Comparison of ENCODE assay signal across 8 mouse cellular contexts in the genomic region with DNA sequence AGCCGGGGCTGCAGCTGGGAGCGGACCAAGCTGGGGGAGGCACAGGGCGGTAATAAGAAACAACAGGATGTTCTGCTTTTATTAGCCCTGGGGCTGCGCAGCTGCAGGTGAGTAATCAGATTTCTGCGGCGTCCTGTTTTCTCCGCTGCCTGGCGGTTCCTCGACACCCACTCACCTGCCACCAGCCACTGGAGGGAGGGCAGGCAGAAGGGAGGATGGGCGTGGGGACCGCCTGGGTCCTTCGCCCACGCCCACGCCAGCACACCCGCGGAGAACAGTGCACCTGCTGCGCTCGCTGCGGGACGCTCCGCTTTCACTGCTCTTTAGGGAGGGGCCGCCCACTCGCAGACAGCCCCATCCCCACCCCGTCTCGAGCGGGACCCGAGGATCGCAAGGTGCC. TPM values are rescaled to one million over a fixed set of nuclear protein-coding genes. Genes with fewer than 3 reads are reported as not detected.
DNase-seq lines count a peak whose midpoint lies in the region; ATAC-seq and TF ChIP-seq lines count a peak whose summit lies in the region.

No protein-coding gene starts in this region.

- H3K4me1 ChIP-seq in kidney, postnatal 0 days (replicated peaks; ENCODE audit: insufficient read depth, low read length), result peaks cover 13% of the 10 kb centered on the region
- peaks cover 2% of the 10 kb centered on the region; the same call in 1 of the 2 replicates for H3K4me1 ChIP-seq in bone marrow, adult 2 months (ENCODE audit: control insufficient read depth, insufficient read depth, low read length)
- no peaks in the 10 kb centered on the region for H3K4me1 ChIP-seq in hindbrain, embryonic 11.5 days (replicated peaks; ENCODE audit: control insufficient read depth, insufficient read depth, low read length)
- H3K4me1 ChIP-seq in lung, postnatal 0 days (ENCODE audit: insufficient read depth, low read depth, low read length), result peaks cover 3% of the 10 kb centered on the region; the same call in 1 of the 2 replicates
- H3K4me1 ChIP-seq in small intestine, adult 2 months (ENCODE audit: control insufficient read depth, insufficient read depth, insufficient read length, low read length), result peaks cover 10% of the 10 kb centered on the region

- peak; percentile 7; the same call in 1 of the 2 replicates for TF ChIP-seq CTCF in kidney, postnatal 0 days (IDR thresholded peaks at IDR 0.05; ENCODE audit: low read depth)
- no peak for TF ChIP-seq CTCF in bone marrow, adult 2 months (IDR thresholded peaks at IDR 0.05; ENCODE audit: control insufficient read depth, insufficient read depth, low read length)
- no peak for TF ChIP-seq CTCF in lung, postnatal 0 days (IDR thresholded peaks at IDR 0.05)
- no peak for TF ChIP-seq CTCF in small intestine, adult 2 months (IDR thresholded peaks at IDR 0.05; ENCODE audit: extremely low read depth, insufficient read length, insufficient replicate concordance, low read depth, low read length)

- 3% methylated on average over 22 of the region's 28 CpGs for WGBS in kidney, postnatal 0 days
- WGBS in bone marrow, adult 2 months, result 3% methylated on average over 28 of the region's 28 CpGs
- WGBS in hindbrain, embryonic 11.5 days, result 7% methylated on average over 25 of the region's 28 CpGs
- WGBS in lung, postnatal 0 days, result 2% methylated on average over 17 of the region's 28 CpGs
- WGBS in small intestine, adult 2 months, result 1% methylated on average over 28 of the region's 28 CpGs

- peak overlapping the region; percentile 17 for H3K4me3 ChIP-seq in kidney, postnatal 0 days (replicated peaks; ENCODE audit: low read depth, low read length)
- no peak overlapping the region for H3K4me3 ChIP-seq in bone marrow, adult 2 months (replicated peaks; ENCODE audit: control insufficient read depth, low read depth, low read length)
- H3K4me3 ChIP-seq in hindbrain, embryonic 11.5 days (ENCODE audit: low read depth, low read length), result peak overlapping the region; percentile 8; the same call in 1 of the 2 replicates
- 0 out of 2 replicates have a peak overlapping the region, but pooled peaks have one; percentile 12 for H3K4me3 ChIP-seq in lung, postnatal 0 days (ENCODE audit: low read depth, low read length)
- H3K4me3 ChIP-seq in small intestine, adult 2 months (ENCODE audit: low read depth, low read length), result peak overlapping the region; percentile 45

- ATAC-seq in kidney, postnatal 0 days (replicated peaks; ENCODE audit: low FRiP score, low read depth), result no peak; the same call in 1 of the 2 replicates
- ATAC-seq in hindbrain, embryonic 11.5 days (ENCODE audit: low FRiP score), result no peak
- ATAC-seq in lung, postnatal 0 days, result peak; percentile 11; the same call in 1 of the 2 replicates

- peak; percentile 59; the same call in 1 of the 2 replicates for TF ChIP-seq POLR2A in bone marrow, adult 2 months (IDR thresholded peaks at IDR 0.05; ENCODE audit: borderline replicate concordance, control insufficient read depth, low read depth, low read length)
- no peak for TF ChIP-seq POLR2A in small intestine, adult 2 months (IDR thresholded peaks at IDR 0.05; ENCODE audit: low read depth, low read length)

- 0 out of 2 replicates have a peak overlapping the region, but pooled peaks have one; percentile 35 for H3K9ac ChIP-seq in kidney, postnatal 0 days (ENCODE audit: low read depth, low read length)
- 0 out of 2 replicates have a peak overlapping the region, but pooled peaks have one; percentile 31 for H3K9ac ChIP-seq in hindbrain, embryonic 11.5 days (ENCODE audit: low read depth, low read length)
- no peak overlapping the region for H3K9ac ChIP-seq in lung, postnatal 0 days (replicated peaks; ENCODE audit: low read depth)

- H3K36me3 ChIP-seq in kidney, postnatal 0 days (ENCODE audit: insufficient read depth, low read length), result no peaks in the 10 kb centered on the region
- H3K36me3 ChIP-seq in hindbrain, embryonic 11.5 days (ENCODE audit: control insufficient read depth, insufficient read depth, low read length), result no peaks in the 10 kb centered on the region
- no peaks in the 10 kb centered on the region for H3K36me3 ChIP-seq in lung, postnatal 0 days (ENCODE audit: insufficient read depth, low read length)
- H3K36me3 ChIP-seq in small intestine, adult 2 months (ENCODE audit: control insufficient read depth, insufficient read depth, low read length), result no peaks in the 10 kb centered on the region

- DNase-seq in kidney, postnatal 0 days (ENCODE audit: low spot score), result no peak
- DNase-seq in kidney, adult 9 months, result no peak
- no peak for DNase-seq in hindbrain, embryonic 11.5 days (ENCODE audit: low spot score)
- DNase-seq in lung, postnatal 0 days (ENCODE audit: low spot score), result peak; percentile 22
- DNase-seq in frontal cortex, postnatal 10 days (ENCODE audit: low spot score in 2 of 2), result no peak
- no peak for DNase-seq in gastrocnemius, postnatal 4 days (ENCODE audit: low spot score in 2 of 2)

- TF ChIP-seq EP300 in lung, postnatal 0 days (IDR thresholded peaks at IDR 0.05), result no peak

- H3K27me3 ChIP-seq in kidney, postnatal 0 days (ENCODE audit: insufficient read depth, low read length), result peaks cover 9% of the 10 kb centered on the region; the same call in 1 of the 2 replicates
- peaks cover 24% of the 10 kb centered on the region for H3K27me3 ChIP-seq in hindbrain, embryonic 11.5 days (ENCODE audit: control insufficient read depth, insufficient read depth, low read length)
- H3K27me3 ChIP-seq in lung, postnatal 0 days (replicated peaks; ENCODE audit: insufficient read depth, low read length), result 0 out of 2 replicates have a peak, but pooled peaks cover 11% of the 10 kb centered on the region
- H3K27me3 ChIP-seq in small intestine, adult 2 months (ENCODE audit: control insufficient read depth, insufficient read depth, low read length), result peaks cover 3% of the 10 kb centered on the region; the same call in 1 of the 2 replicates

- no peaks in the 10 kb centered on the region for H3K9me3 ChIP-seq in kidney, postnatal 0 days (replicated peaks; ENCODE audit: low read length)
- no peaks in the 10 kb centered on the region for H3K9me3 ChIP-seq in hindbrain, embryonic 11.5 days (ENCODE audit: control insufficient read depth, low read length)
- no peaks in the 10 kb centered on the region for H3K9me3 ChIP-seq in lung, postnatal 0 days (ENCODE audit: low read length)

- peak overlapping the region; percentile 57 for H3K4me2 ChIP-seq in kidney, postnatal 0 days (ENCODE audit: low read length)
- peak overlapping the region; percentile 31 for H3K4me2 ChIP-seq in hindbrain, embryonic 11.5 days (replicated peaks; ENCODE audit: low read depth, low read length)
- H3K4me2 ChIP-seq in lung, postnatal 0 days (replicated peaks; ENCODE audit: low read depth, low read length), result peak overlapping the region; percentile 44

- no peak overlapping the region for H3K27ac ChIP-seq in kidney, postnatal 0 days
- H3K27ac ChIP-seq in bone marrow, adult 2 months (ENCODE audit: control insufficient read depth, insufficient read depth, low read depth, low read length, poor library complexity), result peak overlapping the region; percentile 87
- H3K27ac ChIP-seq in hindbrain, embryonic 11.5 days (ENCODE audit: low read depth, low read length), result no peak overlapping the region
- no peak overlapping the region for H3K27ac ChIP-seq in lung, postnatal 0 days (ENCODE audit: low read length)
- no peak overlapping the region for H3K27ac ChIP-seq in small intestine, adult 2 months (ENCODE audit: insufficient read depth, low read depth, low read length)

RNA-seq across cellular contexts. Expression of a gene that starts 28.5 kb away (rescaled TPM):
- 490 and 535 TPM in 2 replicates for polyA plus RNA-seq in kidney, postnatal 0 days (2015; fragmentation: Nextera tagmentation; extraction: Ambion mirVana)
- 682 and 1,270 TPM in 2 replicates for polyA plus RNA-seq in bone marrow, adult 2 months (2011; ENCODE audit: insufficient read depth, insufficient read length, low replicate concordance, missing spikeins)
- 350 and 354 TPM in 2 replicates for polyA plus RNA-seq in hindbrain, embryonic 11.5 days (2014; fragmentation: Nextera tagmentation; extraction: Ambion mirVana)
- polyA plus RNA-seq in lung, postnatal 0 days (2015; fragmentation: Nextera tagmentation; extraction: Ambion mirVana), result 325 and 355 TPM in 2 replicates
- polyA plus RNA-seq in small intestine, adult 2 months (2012; rRNA removed), result 176 and 224 TPM in 2 replicates
- 100 to 1,000 TPM; 466 to 495 TPM for total RNA-seq in gastrocnemius, postnatal 4 days (2021)
